ENCODE assay signal across 11 mouse cellular contexts in genomic region chr15:10771311-10771690, GRCm38 (mm10). TPM values are rescaled to one million over a fixed set of nuclear protein-coding genes. Genes with fewer than 3 reads are reported as not detected.
DNase-seq lines count a peak whose midpoint lies in the region; ATAC-seq and TF ChIP-seq lines count a peak whose summit lies in the region.
"Had no signal": no experiment of that assay in that cellular context is flagged by ENCODE, and none has a peak within 500 bp of the region (broad histone marks: within the 10 kb centered on the region; RNA-seq: fewer than 3 reads in every experiment).

No protein-coding gene starts in this region.

- H3K4me3 ChIP-seq in lung, adult 2 months (replicated peaks; ENCODE audit: extremely low read depth, low read depth, low read length), result no peak overlapping the region
- H3K4me3 ChIP-seq: embryonic facial prominence, embryonic 15.5 days; hindbrain, embryonic 15.5 days; lung, embryonic 15.5 days had no signal

- 14% methylated on average over 4 of the region's 4 CpGs for WGBS in lung, adult 2 months

- DNase-seq in lung, adult 18-20 months, result peak; percentile 28 to 56
- DNase-seq in lung, adult 2 months, result no peak
- DNase-seq in kidney, adult 11 months, result peak; percentile 43
- peak; percentile 38 to 78 for DNase-seq in kidney, postnatal 25 days
- DNase-seq in adipocyte (ENCODE audit: low spot score), result no peak
- no peak for DNase-seq in cerebellum, postnatal 10 days
- DNase-seq: gastrocnemius, postnatal 25 days had no signal

- TF ChIP-seq POLR2A in lung, adult 2 months (IDR thresholded peaks at IDR 0.05; ENCODE audit: borderline replicate concordance, extremely low read depth, low read depth, low read length), result no peak

- peak; percentile 81 for ATAC-seq in monocyte, adult 5-6 weeks (replicated peaks; ENCODE audit: insufficient number of reproducible peaks, low FRiP score, low TSS enrichment, poor library complexity, severe bottlenecking)

- TF ChIP-seq CTCF in lung, adult 2 months (IDR thresholded peaks at IDR 0.05; ENCODE audit: insufficient read depth, low read length), result no peak; the same call in 1 of the 2 replicates

- peaks cover 8% of the 10 kb centered on the region for H3K4me1 ChIP-seq in lung, adult 2 months (ENCODE audit: control insufficient read depth, insufficient read depth, low read length)
- H3K4me1 ChIP-seq: embryonic facial prominence, embryonic 15.5 days; hindbrain, embryonic 15.5 days; lung, embryonic 15.5 days had no signal

RNA-seq across cellular contexts. Expression of gene Rai14, which starts 56.9 kb away (rescaled TPM):
- polyA plus RNA-seq in lung, adult 2 months (2012; rRNA removed), result 9.4 and 14.3 TPM in 2 replicates
- 1.7 to 2.2 TPM (median 2.0 TPM) in 3 replicates for total RNA-seq in monocyte, adult 5-6 weeks (2017)

Comparison
In these comparisons a context has a peak if more than half of its experiments do, and no peak if none do; other contexts are left out.
1. DNase-seq: peak in lung, adult 18-20 months (2 of 2), kidney, adult 11 months (single experiment) and kidney, postnatal 25 days (2 of 2); none in lung, adult 2 months (single experiment), adipocyte (single experiment) and cerebellum, postnatal 10 days (0 of 2).